In genomic region chr14:40949730-40950614, GRCm38 (mm10) we compare ENCODE assay signal across 9 mouse cellular contexts. TPM values are rescaled to one million over a fixed set of nuclear protein-coding genes. Genes with fewer than 3 reads are reported as not detected.
A peak's percentile ranks its signal among the peaks of the same experiment; 100 is the strongest.
DNase-seq lines count a peak whose midpoint lies in the region; ATAC-seq and TF ChIP-seq lines count a peak whose summit lies in the region.
"Had no signal": no experiment of that assay in that cellular context is flagged by ENCODE, and none has a peak within 500 bp of the region (broad histone marks: within the 10 kb centered on the region; RNA-seq: fewer than 3 reads in every experiment).

No protein-coding gene starts in this region.

- no peaks in the 10 kb centered on the region for H3K36me3 ChIP-seq in kidney, postnatal 0 days (ENCODE audit: insufficient read depth, low read length)
- no peaks in the 10 kb centered on the region for H3K36me3 ChIP-seq in macrophage (ENCODE audit: inconsistent target)

- no peak overlapping the region for H3K4me2 ChIP-seq in kidney, postnatal 0 days (ENCODE audit: low read length)

- H3K9ac ChIP-seq in kidney, postnatal 0 days (ENCODE audit: low read depth, low read length) = no peak overlapping the region

- H3K79me2 ChIP-seq in macrophage (ENCODE audit: inconsistent target) = peaks cover 100% of the 10 kb centered on the region

- no peaks in the 10 kb centered on the region for H3K9me3 ChIP-seq in kidney, postnatal 0 days (replicated peaks; ENCODE audit: low read length)

- no peak for ATAC-seq in kidney, postnatal 0 days (replicated peaks; ENCODE audit: low FRiP score, low read depth)

- WGBS in kidney, postnatal 0 days = 68% methylated on average over 7 of the region's 7 CpGs
- 34% methylated on average over 6 of the region's 7 CpGs for WGBS in macrophage (ENCODE audit: missing documents)

- no peak for DNase-seq in kidney, postnatal 0 days (ENCODE audit: low spot score)
- DNase-seq in kidney, postnatal 4 days = no peak
- peak; percentile 54 to 60 for DNase-seq in B cell, adult 2 months
- no peak for DNase-seq in urinary bladder, postnatal 14 days (ENCODE audit: low spot score)
- DNase-seq in heart, adult 11 months = no peak
- no peak for DNase-seq in heart, postnatal 36 days

- no peak for TF ChIP-seq CTCF in kidney, postnatal 0 days (IDR thresholded peaks at IDR 0.05; ENCODE audit: low read depth)
- no peak for TF ChIP-seq CTCF in bone marrow macrophage, adult 2 months (IDR thresholded peaks at IDR 0.05; ENCODE audit: low read depth, low read length)

- peaks cover 37% of the 10 kb centered on the region for H3K4me1 ChIP-seq in kidney, postnatal 0 days (replicated peaks; ENCODE audit: insufficient read depth, low read length)
- H3K4me1 ChIP-seq in bone marrow macrophage, adult 2 months (ENCODE audit: control insufficient read depth, insufficient read depth, low read length) = peaks cover 64% of the 10 kb centered on the region

- intact Hi-C loops in heart, postnatal 36 days (cut with DNase I) = no loop called here

- TF ChIP-seq POLR2A in bone marrow macrophage, adult 2 months (IDR thresholded peaks at IDR 0.05; ENCODE audit: borderline replicate concordance, low read depth, low read length) = no peak

- H3K27ac ChIP-seq in kidney, postnatal 0 days = 0 out of 2 replicates have a peak overlapping the region, but pooled peaks have one; percentile 20
- peak overlapping the region; percentile 65 for H3K27ac ChIP-seq in bone marrow macrophage, adult 2 months (ENCODE audit: insufficient read depth, low read depth, low read length)
- peak overlapping the region; percentile 71 for H3K27ac ChIP-seq in macrophage

- H3K27me3 ChIP-seq in kidney, postnatal 0 days (ENCODE audit: insufficient read depth, low read length) = no peaks in the 10 kb centered on the region

- no peak overlapping the region for H3K4me3 ChIP-seq in kidney, postnatal 0 days (replicated peaks; ENCODE audit: low read depth, low read length)
- H3K4me3 ChIP-seq in bone marrow macrophage, adult 2 months (ENCODE audit: insufficient read depth, low read length) = no peak overlapping the region
- H3K4me3 ChIP-seq in macrophage (ENCODE audit: inconsistent target) = no peak overlapping the region
- H3K4me3 ChIP-seq: erythroblast, embryonic 14.5 days had no signal

RNA-seq across cellular contexts. Expression of gene Tspan14, which starts 16.6 kb away (rescaled TPM):
- polyA plus RNA-seq in kidney, postnatal 0 days (2015; fragmentation: Nextera tagmentation; extraction: Ambion mirVana) = 93.4 and 102 TPM in 2 replicates
- polyA plus RNA-seq in bone marrow macrophage, adult 2 months (2012; ENCODE audit: insufficient read depth, insufficient read length, missing spikeins) = 71.8 and 88.3 TPM in 2 replicates
- 10 to 100 TPM; 13.5 to 89.6 (median 60.6) TPM for total RNA-seq in macrophage (2018; cell fraction: chromatin; rRNA removed)
- 10 to 100 TPM; 26.7 to 98.5 (median 51.9) TPM for total RNA-seq in macrophage (2018; cell fraction: cytosol; rRNA removed)
- total RNA-seq in macrophage (2018; cell fraction: nucleus; rRNA removed) = 100 to 1,000 TPM in 4 of 26 experiments, 10 to 100 TPM in 22; 29.7 to 119 (median 77.9) TPM
- 51.5 to 93.5 TPM (median 73.8 TPM) in 3 replicates for polyA plus RNA-seq in macrophage (2018)
- total RNA-seq in heart, postnatal 36 days (2021) = 10 to 100 TPM; 14.0 to 15.7 TPM

RNA-seq across cellular contexts. Expression of gene Sh2d4b, which starts 56.9 kb away (rescaled TPM):
- polyA plus RNA-seq in kidney, postnatal 0 days (2015; fragmentation: Nextera tagmentation; extraction: Ambion mirVana) = 0.72 and 1.0 TPM in 2 replicates
- polyA plus RNA-seq in bone marrow macrophage, adult 2 months (2012; ENCODE audit: insufficient read depth, insufficient read length, missing spikeins) = 0.40 TPM in 1 of 2 replicates, not detected in the other
- total RNA-seq in macrophage (2018; cell fraction: chromatin; rRNA removed) = 10 to 100 TPM in 3 of 26 experiments, 1 to 10 TPM in 22, not detected in 1; 1.6 to 15.1 (median 4.5) TPM
- total RNA-seq in macrophage (2018; cell fraction: cytosol; rRNA removed) = under 1 TPM in 25 of 26 experiments, not detected in 1; 0.15 to 0.71 (median 0.33) TPM
- 1 to 10 TPM in 21 of 26 experiments, under 1 TPM in 5; 0.36 to 6.4 (median 2.0) TPM for total RNA-seq in macrophage (2018; cell fraction: nucleus; rRNA removed)
- 0.16 to 0.45 TPM (median 0.20 TPM) in 3 replicates for polyA plus RNA-seq in macrophage (2018)
- under 1 TPM; 0.36 to 0.98 TPM for total RNA-seq in heart, postnatal 36 days (2021)

Comparison
In these comparisons a context has a peak if more than half of its experiments do, and no peak if none do; other contexts are left out.
1. DNase-seq: peak in B cell, adult 2 months (2 of 2); none in kidney, postnatal 0 days (single experiment), kidney, postnatal 4 days (0 of 2), urinary bladder, postnatal 14 days (single experiment), heart, adult 11 months (single experiment) and heart, postnatal 36 days (0 of 2).
2. H3K27ac ChIP-seq: peak in every context shown above with its lines; median percentile 71 in macrophage; 65 in bone marrow macrophage, adult 2 months; 20 in kidney, postnatal 0 days.